Mouse (Mus musculus): Measurements from ENCODE around the gene Ccdc173.

- TF ChIP-seq CTCF (conservative IDR thresholded peaks at IDR 0.05; ENCODE audit: insufficient read depth, insufficient read length, low read depth, low read length): no peak
- TF ChIP-seq POLR2A (IDR thresholded peaks at IDR 0.05; ENCODE audit: low read depth, low read length): no peak
Observed at GRCm38 (mm10) chr2:69788974-69789373, 401 bp downstream of the Ccdc173 start.
